Mouse (Mus musculus): ENCODE results near the gene Xrcc4.
"Not testable (repeated sequence)": the region's sequence is repeated elsewhere in the genome, so short reads cannot be mapped to it uniquely, and the experiment has no call there.

Xrcc4 gene

GRCm38 (mm10) chr13:89812169-89812568 lies 277.2 kb downstream of the Xrcc4 start:
- DNase-seq (ENCODE audit: low spot score): no peak

- DNase-seq (ENCODE audit: low spot score): no peak
These were observed 280.4 kb downstream of the Xrcc4 start for GRCm38 (mm10) chr13:89809024-89809423.

- no peak for DNase-seq (ENCODE audit: low spot score)
These were observed 287.5 kb downstream of the Xrcc4 start for GRCm38 (mm10) chr13:89801901-89802300.

- DNase-seq (ENCODE audit: low spot score): no peak
These were observed 291.7 kb downstream of the Xrcc4 start for GRCm38 (mm10) chr13:89797721-89798120.

- no peak for DNase-seq (ENCODE audit: low spot score)
These were observed 297.9 kb downstream of the Xrcc4 start for GRCm38 (mm10) chr13:89791475-89791874.

- no peak for DNase-seq (ENCODE audit: low spot score)
These were observed 306.5 kb downstream of the Xrcc4 start for GRCm38 (mm10) chr13:89782886-89783285.

GRCm38 (mm10) chr13:89780276-89780675 lies 309.1 kb downstream of the Xrcc4 start:
- no peak for DNase-seq (ENCODE audit: low spot score)

GRCm38 (mm10) chr13:89779208-89779911 lies 310.0 kb downstream of the Xrcc4 start:
- peak; percentile 48 for DNase-seq (ENCODE audit: low spot score)

GRCm38 (mm10) chr13:89777764-89778163 lies 311.6 kb downstream of the Xrcc4 start:
- no peak for DNase-seq (ENCODE audit: low spot score)

- DNase-seq (ENCODE audit: low spot score): no peak
These were observed 312.3 kb downstream of the Xrcc4 start for GRCm38 (mm10) chr13:89777146-89777545.

GRCm38 (mm10) chr13:89766551-89766950 lies 322.9 kb downstream of the Xrcc4 start:
- no peak for DNase-seq (ENCODE audit: low spot score)

- no peak for DNase-seq (ENCODE audit: low spot score)
These were observed 323.4 kb downstream of the Xrcc4 start for GRCm38 (mm10) chr13:89765966-89766365.

GRCm38 (mm10) chr13:89762339-89762738 lies 327.1 kb downstream of the Xrcc4 start:
- no peak for DNase-seq (ENCODE audit: low spot score)

GRCm38 (mm10) chr13:89756347-89756746 lies 333.1 kb downstream of the Xrcc4 start:
- DNase-seq (ENCODE audit: low spot score): no peak

GRCm38 (mm10) chr13:89750562-89750961 lies 338.8 kb downstream of the Xrcc4 start:
- not testable (repeated sequence) for DNase-seq (ENCODE audit: low spot score)

- DNase-seq (ENCODE audit: low spot score): no peak
These were observed 346.2 kb downstream of the Xrcc4 start for GRCm38 (mm10) chr13:89743201-89743600.

- no peak for DNase-seq (ENCODE audit: low spot score)
These were observed 346.7 kb downstream of the Xrcc4 start for GRCm38 (mm10) chr13:89742686-89743200.

GRCm38 (mm10) chr13:89741766-89742685 lies 347.4 kb downstream of the Xrcc4 start, which contains the start of gene Vcan:
Gene Vcan, minus strand, starts transcription at chr13:89742509.
- DNase-seq (ENCODE audit: low spot score): peak; percentile 10

GRCm38 (mm10) chr13:89741116-89741551 lies 348.3 kb downstream of the Xrcc4 start:
- DNase-seq (ENCODE audit: low spot score): peak; percentile 9

GRCm38 (mm10) chr13:89740243-89741115 lies 348.9 kb downstream of the Xrcc4 start:
- peak; percentile 55 for DNase-seq (ENCODE audit: low spot score)

- no peak for DNase-seq (ENCODE audit: low spot score)
These were observed 349.6 kb downstream of the Xrcc4 start for GRCm38 (mm10) chr13:89739696-89740242.
